Mouse (Mus musculus) olfactory bulb, adult 2 months (tissue): Measurements from ENCODE around the gene Itga11. TPM values are rescaled to one million over a fixed set of nuclear protein-coding genes. Genes with fewer than 3 reads are reported as not detected.
"Not testable (repeated sequence)": the region's sequence is repeated elsewhere in the genome, so short reads cannot be mapped to it uniquely, and the experiment has no call there.

Source experiments
- H3K27ac ChIP-seq: fragments of 200-500 bp; 2 replicates; pipeline ENCODE4 v1.5.1; 2012; ENCODE audit warnings: low read depth, low read length; ENCODE audit not compliant: insufficient read depth
- H3K4me1 ChIP-seq: fragments of 200-500 bp; 2 replicates; pipeline ENCODE4 v1.6.1; 2012; ENCODE audit warnings: low read length; ENCODE audit not compliant: control insufficient read depth, insufficient read depth
- H3K4me3 ChIP-seq: fragments of 200-500 bp; 2 replicates; pipeline ENCODE4 v1.5.1; 2012; ENCODE audit warnings: mild to moderate bottlenecking, low read depth, low read length, moderate library complexity; ENCODE audit not compliant: insufficient read depth
- CTCF ChIP-seq: fragments of 200-500 bp; IDR thresholded peaks from 2 replicates; pipeline ENCODE4 v1.5.1; 2012; ENCODE audit warnings: low read depth, mild to moderate bottlenecking, low read length, moderate library complexity; ENCODE audit not compliant: insufficient read depth
- POLR2A ChIP-seq: fragments of 200-500 bp; IDR thresholded peaks from 2 replicates; pipeline ENCODE4 v1.6.1; 2012; ENCODE audit warnings: mild to moderate bottlenecking, low read depth, low read length, moderate library complexity; ENCODE audit not compliant: insufficient read depth
- WGBS: fragments of 180-500 bp; shearing (Covaris S2); methylation state at CpG from one replicate; pipeline ENCODE4 v1.1.7; 2018; 5-methylcytosine and 5-hydroxymethylcytosine counted together
- polyA plus RNA-seq: library from polyadenylated mRNA; stranded (reverse); fragments of >200 nt; gene quantifications from 2 replicates; pipeline ENCODE4 v1.2.4, GENCODE M21; 2012; ENCODE audit warnings: low replicate concordance; ENCODE audit not compliant: missing spikeins, insufficient read depth, insufficient read length

The Itga11 gene
- polyA plus RNA-seq, 1 experiment: not detected

- H3K27ac ChIP-seq: peak overlapping the region; percentile 39; the same call in 1 of the 2 replicates
- TF ChIP-seq CTCF (no peak), POLR2A (no peak)
- no peak overlapping the region for H3K4me3 ChIP-seq
- H3K4me1 ChIP-seq: peaks cover 8% of the 10 kb centered on the region
- WGBS: 77% methylated on average over 4 of the region's 4 CpGs
These were observed 140.4 kb downstream of the Itga11 start for GRCm38 (mm10) chr9:62817828-62818614.

GRCm38 (mm10) chr9:62819494-62819893, 141.9 kb downstream of the Itga11 start:
- Histone ChIP-seq H3K27ac (no peak overlapping the region), H3K4me1 (peaks cover 8% of the 10 kb centered on the region), H3K4me3 (no peak overlapping the region)
- WGBS: 87% methylated on average over 3 of the region's 3 CpGs
- TF ChIP-seq CTCF (no peak), POLR2A (no peak)

- not testable (repeated sequence) for H3K4me3 ChIP-seq, H3K27ac ChIP-seq, H3K4me1 ChIP-seq
- 85% methylated on average over 6 of the region's 6 CpGs for WGBS
These were observed 142.3 kb downstream of the Itga11 start for GRCm38 (mm10) chr9:62819910-62820309.

GRCm38 (mm10) chr9:62820829-62821228, 143.2 kb downstream of the Itga11 start:
- no peak overlapping the region for H3K27ac ChIP-seq
- peaks cover 12% of the 10 kb centered on the region for H3K4me1 ChIP-seq
- TF ChIP-seq POLR2A (no peak), CTCF (no peak)
- H3K4me3 ChIP-seq: no peak overlapping the region
- WGBS: 94% methylated on average over 6 of the region's 6 CpGs

GRCm38 (mm10) chr9:62821811-62822210, 144.2 kb downstream of the Itga11 start:
- no peak for TF ChIP-seq CTCF
- no peak for TF ChIP-seq POLR2A
- peaks cover 16% of the 10 kb centered on the region for H3K4me1 ChIP-seq
- H3K4me3 ChIP-seq: no peak overlapping the region
- no peak overlapping the region for H3K27ac ChIP-seq
- WGBS: 97% methylated on average over 7 of the region's 7 CpGs

GRCm38 (mm10) chr9:62825791-62826393, 148.3 kb downstream of the Itga11 start:
- 20% methylated on average over 9 of the region's 9 CpGs for WGBS
- peaks cover 16% of the 10 kb centered on the region; the same call in 1 of the 2 replicates for H3K4me1 ChIP-seq
- TF ChIP-seq CTCF (no peak), POLR2A (no peak)
- no peak overlapping the region for H3K4me3 ChIP-seq
- H3K27ac ChIP-seq: no peak overlapping the region

- WGBS: 28% methylated on average over 7 of the region's 7 CpGs
- Histone ChIP-seq H3K27ac (no peak overlapping the region), H3K4me1 (peaks cover 16% of the 10 kb centered on the region; the same call in 1 of the 2 replicates), H3K4me3 (no peak overlapping the region)
- TF ChIP-seq POLR2A (no peak), CTCF (no peak)
These were observed 148.8 kb downstream of the Itga11 start for GRCm38 (mm10) chr9:62826456-62826855.

- TF ChIP-seq CTCF (no peak), POLR2A (no peak)
- H3K4me1 ChIP-seq: peaks cover 16% of the 10 kb centered on the region; the same call in 1 of the 2 replicates
- peak overlapping the region; percentile 45 for H3K4me3 ChIP-seq
- peak overlapping the region; percentile 28 for H3K27ac ChIP-seq
- WGBS: 3% methylated on average over 24 of the region's 24 CpGs
These were observed 150.5 kb downstream of the Itga11 start for GRCm38 (mm10) chr9:62827939-62828652.

GRCm38 (mm10) chr9:62828662-62829086, 151.0 kb downstream of the Itga11 start:
- peaks cover 16% of the 10 kb centered on the region; the same call in 1 of the 2 replicates for H3K4me1 ChIP-seq
- peak overlapping the region; percentile 47 for H3K27ac ChIP-seq
- TF ChIP-seq CTCF: peak; percentile 56; the same call in 1 of the 2 replicates
- peak; percentile 51; the same call in 1 of the 2 replicates for TF ChIP-seq POLR2A
- H3K4me3 ChIP-seq: peak overlapping the region; percentile 45
- WGBS: under 1% methylated on average over 23 of the region's 23 CpGs
